Mouse (Mus musculus): Measurements from ENCODE around the gene Meis2.

DNA sequence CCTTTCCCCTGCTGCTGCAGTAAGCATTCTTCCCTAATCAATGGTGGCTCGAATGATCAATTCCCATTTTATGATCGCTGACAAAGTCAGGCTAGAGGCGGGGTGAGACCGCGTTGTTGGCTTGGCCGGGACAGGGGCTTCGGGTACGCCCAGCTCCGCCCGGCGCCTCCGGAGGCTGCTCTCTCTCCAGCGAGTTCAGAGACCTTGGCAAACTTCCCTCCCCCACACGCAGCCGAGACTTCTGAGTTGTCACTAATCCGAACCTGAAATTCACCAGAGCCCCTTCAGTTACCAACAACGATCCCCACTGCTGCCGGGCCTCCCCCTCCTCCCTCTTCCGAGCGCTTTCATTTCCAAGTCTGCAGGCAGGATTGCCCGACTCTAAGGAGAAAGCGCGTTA lies 10.3 kb upstream of the Meis2 start:
- TF ChIP-seq CTCF (IDR thresholded peaks at IDR 0.05; ENCODE audit: control insufficient read depth, insufficient read depth, insufficient replicate concordance, low read depth, low read length) (no peak), POLR2A (IDR thresholded peaks at IDR 0.05; ENCODE audit: control insufficient read depth, low read depth, low read length) (no peak)
